Mouse (Mus musculus) CH12.LX (cell line): Measurements from ENCODE around the gene Rars2. TPM values are rescaled to one million over a fixed set of nuclear protein-coding genes. Genes with fewer than 3 reads are reported as not detected.

Experiments used
- DNase-seq: peaks from one replicate; pipeline ENCODE4 v3.0.0-alpha.2; 2013; ENCODE audit errors: extremely low read depth
- H3K27ac ChIP-seq: 2 replicates; pipeline ENCODE4 v1.5.1; 2012; ENCODE audit warnings: low read depth, mild to moderate bottlenecking, control low read depth, moderate library complexity; ENCODE audit not compliant: insufficient read depth
- H3K27me3 ChIP-seq: replicated peaks from 2 replicates; pipeline ENCODE3; 2012; ENCODE audit warnings: inconsistent platforms
- H3K36me3 ChIP-seq, 2 experiments: replicated peaks in 1 of 2; 2 replicates each; pipeline versions ENCODE3 to v1.6.1; 2012; ENCODE audit warnings: inconsistent platforms in 1 of 2, low read length in 1 of 2, mild to moderate bottlenecking in 1 of 2, mixed read lengths in 1 of 2, moderate library complexity in 1 of 2; ENCODE audit not compliant: control insufficient read depth in 1 of 2, insufficient read depth in 1 of 2
- H3K4me1 ChIP-seq, 2 experiments: 2 replicates each; pipeline ENCODE4 v1.6.1; 2012; ENCODE audit warnings: inconsistent platforms in 1 of 2, moderate library complexity in 1 of 2; ENCODE audit not compliant: insufficient read depth in 2 of 2, control insufficient read depth in 1 of 2
- H3K4me2 ChIP-seq: 2 replicates; pipeline ENCODE4 v1.6.1; 2012; ENCODE audit warnings: low read depth, mild to moderate bottlenecking, control low read depth; ENCODE audit not compliant: poor library complexity, insufficient read depth, severe bottlenecking
- H3K4me3 ChIP-seq, 3 experiments: fragments of 150-350 bp in 1 of 3; sonication (generic) in 1 of 3; replicated peaks in 1 of 3; 2 replicates each; pipeline versions ENCODE3 to v1.5.1; 2011 to 2012; ENCODE audit warnings: low read depth in 2 of 3, low read length in 2 of 3, mild to moderate bottlenecking in 2 of 3, moderate library complexity in 2 of 3, control low read depth in 1 of 3, improper control_type of control experiment in 1 of 3, inconsistent platforms in 1 of 3, mixed read lengths in 1 of 3; ENCODE audit not compliant: poor library complexity in 1 of 3
- H3K79me2 ChIP-seq: replicated peaks from 2 replicates; pipeline ENCODE4 v1.6.1; 2012; ENCODE audit warnings: mild to moderate bottlenecking, moderate library complexity; ENCODE audit not compliant: control insufficient read depth, poor library complexity, insufficient read depth, severe bottlenecking; ENCODE audit errors: extremely low read depth
- H3K9ac ChIP-seq: 2 replicates; pipeline ENCODE4 v1.6.1; 2012; ENCODE audit warnings: low read depth, mild to moderate bottlenecking, control low read depth, moderate library complexity; ENCODE audit not compliant: insufficient read depth
- H3K9me3 ChIP-seq: replicated peaks from 2 replicates; pipeline ENCODE3; 2012; ENCODE audit warnings: low read length, inconsistent platforms, mixed read lengths
- CTCF ChIP-seq, 2 experiments: IDR thresholded peaks in 1 of 2; conservative IDR thresholded peaks in 1 of 2; 2 replicates each; pipeline ENCODE4 v1.5.1; 2011 to 2012; ENCODE audit warnings: low read depth in 2 of 2, low read length in 2 of 2, improper control_type of control experiment in 1 of 2, inconsistent platforms in 1 of 2, mild to moderate bottlenecking in 1 of 2, moderate library complexity in 1 of 2
- E2F4 ChIP-seq: IDR thresholded peaks from 2 replicates; pipeline ENCODE4 v1.6.1; 2011; ENCODE audit warnings: low read depth, low read length, improper control_type of control experiment; ENCODE audit not compliant: insufficient replicate concordance
- ELF1 ChIP-seq: IDR thresholded peaks from 2 replicates; pipeline ENCODE4 v1.6.1; 2014; ENCODE audit warnings: low read depth, mild to moderate bottlenecking, inconsistent platforms, low read length, improper control_type of control experiment
- HCFC1 ChIP-seq: IDR thresholded peaks from 2 replicates; pipeline ENCODE4 v1.6.1; 2012; ENCODE audit warnings: low read depth, mild to moderate bottlenecking, inconsistent platforms, low read length, improper control_type of control experiment
- MAX ChIP-seq: IDR thresholded peaks from 2 replicates; pipeline ENCODE4 v1.6.1; 2011; ENCODE audit warnings: low read length, improper control_type of control experiment
- POLR2AphosphoS2 ChIP-seq: IDR thresholded peaks from 2 replicates; pipeline ENCODE4 v1.6.1; 2011; ENCODE audit warnings: low read depth, low read length, improper control_type of control experiment
- RAD21 ChIP-seq: IDR thresholded peaks from 2 replicates; pipeline ENCODE4 v1.6.1; 2011; ENCODE audit warnings: low read depth, mild to moderate bottlenecking, low read length, improper control_type of control experiment, moderate library complexity
- SMC3 ChIP-seq: IDR thresholded peaks from 2 replicates; pipeline ENCODE4 v1.6.1; 2011; ENCODE audit warnings: low read depth, low read length, improper control_type of control experiment
- USF1 ChIP-seq: IDR thresholded peaks from 2 replicates; pipeline ENCODE4 v1.6.1; 2014; ENCODE audit warnings: low read depth, mild to moderate bottlenecking, inconsistent platforms, low read length, improper control_type of control experiment
- dilution Hi-C: fragments of 300-500 bp; cut with MboI; formaldehyde crosslinking; loops from 2 replicates; pipeline ENCODE4 v1.14.3; 2020; ENCODE audit warnings: low sequenced_read_pairs; ENCODE audit not compliant: extremely low pct_unique_long_range_greater_than_20kb, extremely low pct_ligation_motif_present
- in situ Hi-C: fragments of 300-500 bp; cut with MboI; formaldehyde crosslinking; loops from 3 replicates; pipeline ENCODE4 v1.14.3; 2019; ENCODE audit warnings: low sequenced_read_pairs, low pct_ligation_motif_present, low pct_unique_long_range_greater_than_20kb, mixed read lengths
- polyA plus RNA-seq: library from polyadenylated mRNA; unstranded; fragments of >175 nt; gene quantifications from 2 replicates; pipeline ENCODE4 v1.2.1, GENCODE M21; 2012; ENCODE audit warnings: low read depth; ENCODE audit not compliant: insufficient read length
- total RNA-seq, 2 experiments: library from RNA; depleted of rRNA; stranded (reverse); fragments of 300-350 nt in 1 of 2; fragments of >200 nt in 1 of 2; gene quantifications; 2 replicates each; pipeline ENCODE4 v1.2.3; 2012 to 2014

Gene Rars2
- total and polyA plus RNA-seq, 3 experiments: 45.4 to 72.6 (median 61.4) TPM

- Histone ChIP-seq H3K4me2 (no peak overlapping the region), H3K36me3 (no peaks in the 10 kb centered on the region), H3K4me1 (no peaks in the 10 kb centered on the region), H3K27me3 (no peaks in the 10 kb centered on the region), H3K4me3 (no peak overlapping the region), H3K9ac (no peak overlapping the region), H3K79me2 (no peaks in the 10 kb centered on the region), H3K9me3 (no peaks in the 10 kb centered on the region), H3K27ac (no peak overlapping the region)
- peak; percentile 65 for DNase-seq
- TF ChIP-seq E2F4: no peak
- TF ChIP-seq RAD21: peak; percentile 42
- TF ChIP-seq CTCF (conservative IDR thresholded peaks at IDR 0.05 in 1 of 2, IDR thresholded peaks at IDR 0.05 in 1 of 2; ENCODE audit: low read depth in 2 of 2, low read length in 2 of 2): peak; percentile 44 to 78; a peak in 3 of 4 replicates
- TF ChIP-seq HCFC1: no peak
- peak; percentile 64 for TF ChIP-seq SMC3
- dilution Hi-C loops: no loop called here
- in situ Hi-C loops: no loop called here
Observed at GRCm38 (mm10) chr4:34701528-34701927, 86.8 kb downstream of the Rars2 start.

GRCm38 (mm10) chr4:34702231-34702630 is 87.5 kb downstream of the Rars2 start:
- H3K9ac ChIP-seq: no peak overlapping the region
- no peaks in the 10 kb centered on the region for H3K4me1 ChIP-seq
- no peaks in the 10 kb centered on the region for H3K9me3 ChIP-seq
- no peaks in the 10 kb centered on the region for H3K27me3 ChIP-seq
- no peak for DNase-seq
- in situ Hi-C loops: no loop called here
- H3K79me2 ChIP-seq: no peaks in the 10 kb centered on the region
- H3K4me3 ChIP-seq: no peak overlapping the region
- no peak overlapping the region for H3K4me2 ChIP-seq
- no peak for TF ChIP-seq POLR2AphosphoS2
- TF ChIP-seq MAX: no peak
- TF ChIP-seq USF1: no peak
- H3K36me3 ChIP-seq: no peaks in the 10 kb centered on the region
- no peak overlapping the region for H3K27ac ChIP-seq
- dilution Hi-C loops: no loop called here

GRCm38 (mm10) chr4:34703029-34703428 is 88.3 kb downstream of the Rars2 start:
- H3K27ac ChIP-seq: no peak overlapping the region
- no peaks in the 10 kb centered on the region for H3K4me1 ChIP-seq
- dilution Hi-C loops (no loop called here), in situ Hi-C loops (no loop called here)
- H3K4me2 ChIP-seq: no peak overlapping the region
- TF ChIP-seq ELF1 (no peak), CTCF (conservative IDR thresholded peaks at IDR 0.05 in 1 of 2, IDR thresholded peaks at IDR 0.05 in 1 of 2; ENCODE audit: low read depth in 2 of 2, low read length in 2 of 2) (peak in 1 of 2 experiments; percentile 32; a peak in 2 of 4 replicates)
- H3K79me2 ChIP-seq: no peaks in the 10 kb centered on the region
- H3K9ac ChIP-seq: no peak overlapping the region
- H3K36me3 ChIP-seq: no peaks in the 10 kb centered on the region
- no peak overlapping the region for H3K4me3 ChIP-seq
- no peak for DNase-seq
- no peaks in the 10 kb centered on the region for H3K27me3 ChIP-seq
- H3K9me3 ChIP-seq: no peaks in the 10 kb centered on the region
